24 mouse cellular contexts compared by ENCODE assay signal in the genomic region with DNA sequence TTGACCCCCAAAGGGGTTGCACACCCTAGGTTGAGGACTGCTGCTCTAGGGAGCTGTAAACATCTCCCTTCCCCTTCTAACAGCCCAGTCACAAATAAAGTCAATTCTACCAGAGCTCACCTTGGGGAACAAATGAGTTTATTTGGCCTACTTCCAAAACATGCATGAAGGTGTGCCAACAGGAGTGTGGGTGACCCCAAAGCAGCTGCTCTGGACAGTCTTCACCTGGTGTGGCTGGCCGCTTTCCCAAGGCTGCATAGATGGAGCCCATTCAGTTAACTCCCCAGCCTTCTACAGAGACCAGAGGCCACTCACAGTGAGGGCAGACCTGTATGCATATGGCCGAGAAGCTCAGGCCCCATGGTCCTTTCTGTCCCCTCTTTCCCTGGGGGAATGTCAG. TPM values are rescaled to one million over a fixed set of nuclear protein-coding genes. Genes with fewer than 3 reads are reported as not detected.
DNase-seq lines count a peak whose midpoint lies in the region; ATAC-seq lines count a peak whose summit lies in the region.
"Had no signal": no experiment of that assay in that cellular context is flagged by ENCODE, and none has a peak within 500 bp of the region (broad histone marks: within the 10 kb centered on the region; RNA-seq: fewer than 3 reads in every experiment).

No protein-coding gene starts in this region.

- H3K9me3 ChIP-seq in intestine, embryonic 16.5 days (ENCODE audit: control insufficient read depth, low read length) = peaks cover 5% of the 10 kb centered on the region; the same call in 1 of the 2 replicates
- H3K9me3 ChIP-seq: embryonic facial prominence, embryonic 12.5 days; embryonic facial prominence, embryonic 15.5 days; hindbrain, embryonic 12.5 days had no signal

- ATAC-seq in intestine, embryonic 16.5 days = 0 out of 2 replicates have a peak, but pooled peaks have one; percentile 63
- ATAC-seq: CD4-positive, CD25-positive, alpha-beta regulatory T cell, adult 4 months; forebrain, embryonic 14.5 days; forebrain, postnatal 0 days had no signal

- H3K4me3 ChIP-seq in intestine, embryonic 16.5 days (ENCODE audit: low read length) = no peak overlapping the region
- H3K4me3 ChIP-seq: embryonic facial prominence, embryonic 12.5 days; embryonic facial prominence, embryonic 15.5 days; gastrocnemius, adult 2 months; hindbrain, embryonic 12.5 days had no signal

- 88% methylated on average over 2 of the region's 2 CpGs for WGBS in intestine, embryonic 16.5 days

- intact Hi-C loops in left cerebral cortex, postnatal 4 days (cut with DNase I) = no loop called here
- intact Hi-C loops in left cerebral cortex, postnatal 14 days (cut with DNase I) = no loop called here

- no peaks in the 10 kb centered on the region for H3K27me3 ChIP-seq in intestine, embryonic 16.5 days (replicated peaks; ENCODE audit: control insufficient read depth, insufficient read depth, low read length)
- H3K27me3 ChIP-seq: embryonic facial prominence, embryonic 12.5 days; embryonic facial prominence, embryonic 15.5 days; hindbrain, embryonic 12.5 days had no signal

- H3K4me2 ChIP-seq in intestine, embryonic 16.5 days (ENCODE audit: low read depth, low read length) = no peak overlapping the region
- H3K4me2 ChIP-seq: embryonic facial prominence, embryonic 12.5 days; embryonic facial prominence, embryonic 15.5 days; heart, embryonic 11.5 days; hindbrain, embryonic 12.5 days had no signal

- no peaks in the 10 kb centered on the region for H3K36me3 ChIP-seq in intestine, embryonic 16.5 days (ENCODE audit: control insufficient read depth, insufficient read depth, low read length)
- H3K36me3 ChIP-seq: embryonic facial prominence, embryonic 12.5 days; embryonic facial prominence, embryonic 15.5 days; hindbrain, embryonic 12.5 days had no signal

- H3K9ac ChIP-seq in intestine, embryonic 16.5 days (ENCODE audit: low read depth, low read length) = no peak overlapping the region
- H3K9ac ChIP-seq: embryonic facial prominence, embryonic 12.5 days; embryonic facial prominence, embryonic 15.5 days; forebrain, postnatal 0 days; hindbrain, embryonic 12.5 days had no signal

- H3K27ac ChIP-seq in intestine, embryonic 16.5 days (ENCODE audit: low read length) = no peak overlapping the region
- H3K27ac ChIP-seq: embryonic facial prominence, embryonic 12.5 days; embryonic facial prominence, embryonic 15.5 days; gastrocnemius, adult 2 months; hindbrain, embryonic 12.5 days had no signal

- peak; percentile 41 for DNase-seq in kidney, adult 11 months
- DNase-seq in kidney, postnatal 4 days = no peak
- DNase-seq in kidney, postnatal 14 days = peak; percentile 21
- no peak for DNase-seq in kidney, adult 18-20 months
- DNase-seq in left cerebral cortex, postnatal 4 days = peak; percentile 28
- DNase-seq in left cerebral cortex, postnatal 14 days (ENCODE audit: low spot score in 2 of 2) = no peak
- no peak for DNase-seq in adipocyte (ENCODE audit: low spot score)
- DNase-seq: adrenal gland, adult 8-10 months; adrenal gland, postnatal 25 days; cerebellum, adult 18-20 months; cerebellum, adult 9-10 months; cerebellum, postnatal 25 days; forebrain, postnatal 0 days; gastrocnemius, adult 2 months; gastrocnemius, postnatal 14 days; heart, adult 11 months had no signal

- H3K4me1 ChIP-seq in intestine, embryonic 16.5 days (ENCODE audit: control insufficient read depth, insufficient read depth, low read length) = no peaks in the 10 kb centered on the region
- H3K4me1 ChIP-seq: embryonic facial prominence, embryonic 15.5 days; hindbrain, embryonic 12.5 days had no signal

RNA-seq across cellular contexts. Expression of a gene that starts 38.9 kb away (rescaled TPM):
- 10 to 100 TPM; 15.8 to 36.9 TPM for total RNA-seq in left cerebral cortex, postnatal 4 days (2021)
- 10 to 100 TPM; 16.5 to 29.7 TPM for total RNA-seq in left cerebral cortex, postnatal 14 days (2021)
- 264 and 268 TPM in 2 replicates for polyA plus RNA-seq in intestine, embryonic 16.5 days (2015; fragmentation: Nextera tagmentation; extraction: Ambion mirVana)

RNA-seq across cellular contexts. Expression of a gene that starts 43.0 kb away (rescaled TPM):
- 10 to 100 TPM; 41.1 to 42.8 TPM for total RNA-seq in left cerebral cortex, postnatal 4 days (2021)
- 10 to 100 TPM; 56.5 to 57.6 TPM for total RNA-seq in left cerebral cortex, postnatal 14 days (2021)
- 1.4 and 2.5 TPM in 2 replicates for polyA plus RNA-seq in intestine, embryonic 16.5 days (2015; fragmentation: Nextera tagmentation; extraction: Ambion mirVana)
- total RNA-seq: MEL had no signal
- polyA plus RNA-seq: CD4-positive, CD25-positive, alpha-beta regulatory T cell, adult 4 months had no signal

Comparison
In these comparisons a context has a peak if more than half of its experiments do, and no peak if none do; other contexts are left out.
1. DNase-seq: peak in kidney, adult 11 months (single experiment), kidney, postnatal 14 days (single experiment) and left cerebral cortex, postnatal 4 days (single experiment); none in kidney, postnatal 4 days (0 of 2), kidney, adult 18-20 months (single experiment), left cerebral cortex, postnatal 14 days (0 of 2) and adipocyte (single experiment).